Mouse (Mus musculus): ENCODE results near the gene Kcnq1. TPM values are rescaled to one million over a fixed set of nuclear protein-coding genes. Genes with fewer than 3 reads are reported as not detected.

The Kcnq1 gene
- polyA plus RNA-seq, 1 experiment from 2014 or later, result 1.0 TPM

DNA sequence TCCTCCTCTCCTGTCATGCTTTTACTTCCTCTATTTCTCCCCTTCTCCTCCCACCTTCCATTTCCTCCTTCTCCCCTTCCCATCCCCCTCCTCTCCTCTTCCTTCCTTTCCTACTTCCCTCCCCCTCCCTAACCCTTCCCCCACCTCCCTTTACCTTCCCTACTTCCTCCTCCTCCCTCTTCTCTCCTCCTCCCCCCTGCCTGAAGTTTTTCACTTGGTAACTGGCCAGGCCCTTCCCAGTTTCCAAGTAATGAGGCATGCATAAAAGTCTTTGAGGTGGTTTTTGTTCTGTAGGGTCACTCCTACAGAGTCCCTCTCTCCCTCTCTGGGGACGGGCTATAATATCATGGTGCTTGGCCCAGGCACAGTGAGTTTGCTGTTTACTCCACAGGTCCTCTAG lies 13.2 kb downstream of the Kcnq1 start:
- H3K27ac ChIP-seq, result no peak overlapping the region
- H3K36me3 ChIP-seq, result no peaks in the 10 kb centered on the region
- H3K9ac ChIP-seq, result no peak overlapping the region
- H3K4me1 ChIP-seq, result peaks cover 18% of the 10 kb centered on the region
- H3K4me2 ChIP-seq (replicated peaks), result no peak overlapping the region
- WGBS, result 45% methylated on average over 1 of the region's 1 CpGs
- no peak overlapping the region for H3K4me3 ChIP-seq
- no peak for ATAC-seq (ENCODE audit: low FRiP score)
- peaks cover 3% of the 10 kb centered on the region; the same call in 1 of the 2 replicates for H3K27me3 ChIP-seq
- 0 out of 2 replicates have a peak, but pooled peaks cover 3% of the 10 kb centered on the region for H3K9me3 ChIP-seq (replicated peaks)

DNA sequence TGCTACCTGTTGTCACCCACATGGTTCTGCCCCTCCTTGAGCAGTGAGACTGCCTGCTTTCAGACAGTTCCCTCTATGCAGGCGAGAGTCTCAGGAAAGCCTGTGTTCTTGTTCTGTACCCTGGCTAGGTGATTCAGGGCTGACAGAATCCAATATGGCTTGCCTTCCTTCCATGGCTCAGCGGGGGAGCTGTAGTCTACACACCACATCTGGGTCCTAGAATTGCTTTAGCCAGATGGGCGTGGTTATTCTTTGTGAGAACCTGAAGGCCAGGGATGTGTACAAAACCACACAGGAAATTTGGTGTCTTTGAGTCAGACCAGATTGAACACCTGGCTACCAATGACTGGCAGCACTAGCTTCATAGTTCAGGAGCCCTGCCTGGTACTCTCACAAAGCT lies 13.7 kb downstream of the Kcnq1 start:
- Histone ChIP-seq H3K27me3 (peaks cover 3% of the 10 kb centered on the region; the same call in 1 of the 2 replicates), H3K9me3 (replicated peaks) (0 out of 2 replicates have a peak, but pooled peaks cover 2% of the 10 kb centered on the region), H3K36me3 (no peaks in the 10 kb centered on the region), H3K4me1 (peaks cover 22% of the 10 kb centered on the region), H3K27ac (no peak overlapping the region), H3K4me3 (no peak overlapping the region), H3K4me2 (replicated peaks) (no peak overlapping the region), H3K9ac (no peak overlapping the region)
- no peak for ATAC-seq (ENCODE audit: low FRiP score)
- 74% methylated on average over 3 of the region's 3 CpGs for WGBS

DNA sequence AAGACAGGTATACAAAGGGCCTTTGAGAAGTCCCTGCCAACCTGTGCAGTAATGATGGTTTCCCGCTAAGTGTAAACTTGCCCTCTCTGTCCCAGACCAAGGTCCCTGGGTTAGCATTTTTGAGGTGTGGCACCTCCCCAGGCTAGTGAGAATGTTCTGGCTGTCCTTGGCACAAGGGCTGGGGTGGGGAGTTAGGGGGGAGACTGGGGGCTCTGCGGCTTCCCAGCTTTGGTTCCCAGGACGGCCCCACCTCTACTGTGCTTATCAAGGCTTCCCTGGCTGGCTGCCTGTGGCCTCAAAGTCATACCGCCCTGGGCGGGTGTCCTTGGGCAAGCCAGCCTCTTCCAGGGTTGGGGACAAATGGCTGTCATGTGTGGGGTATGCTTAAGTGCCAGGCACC lies 16.0 kb downstream of the Kcnq1 start:
- no peak overlapping the region for H3K27ac ChIP-seq

DNA sequence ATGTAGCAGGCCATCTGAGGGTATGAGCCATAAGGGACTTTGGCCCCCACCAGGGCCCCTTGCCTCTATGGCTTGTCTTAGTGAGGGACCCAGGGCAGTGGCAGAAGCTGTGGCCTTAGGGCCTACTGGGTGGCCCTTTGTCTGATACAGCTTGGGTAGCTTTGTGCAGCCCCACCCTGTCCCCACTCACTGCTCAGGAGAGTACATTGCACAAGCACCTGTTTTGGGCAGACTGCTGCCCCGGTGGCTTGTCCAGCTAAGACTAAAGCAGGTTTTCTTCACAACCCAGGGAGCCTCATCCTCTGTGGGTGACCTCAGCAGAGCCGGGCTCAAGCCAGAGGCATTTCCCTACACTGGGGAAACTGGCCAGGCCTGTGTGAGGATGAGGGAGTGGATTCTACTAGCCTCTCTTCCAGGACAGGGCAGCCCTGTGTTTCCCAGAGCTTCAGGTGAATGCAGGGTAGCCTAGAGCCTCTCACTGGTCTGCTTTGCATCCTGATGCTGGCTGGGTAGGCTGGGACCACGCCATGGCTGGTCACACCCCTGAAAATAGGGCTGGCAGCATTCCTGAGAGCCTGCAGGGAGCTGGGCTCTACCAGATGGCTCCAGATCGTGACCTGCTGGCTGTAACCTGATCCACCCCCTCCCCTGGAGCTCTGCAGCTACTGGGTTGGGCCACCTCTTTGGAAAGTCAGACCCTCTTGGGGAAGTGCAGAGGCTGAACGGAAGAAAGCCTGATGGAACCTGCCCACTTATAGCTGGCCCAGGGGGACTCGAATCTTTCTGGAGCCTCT lies 17.9 kb downstream of the Kcnq1 start:
- Histone ChIP-seq H3K4me1 (peaks cover 22% of the 10 kb centered on the region), H3K9me3 (replicated peaks) (no peaks in the 10 kb centered on the region), H3K27ac (0 out of 2 replicates have a peak overlapping the region, but pooled peaks have one; percentile 13), H3K4me2 (replicated peaks) (no peak overlapping the region), H3K9ac (no peak overlapping the region), H3K36me3 (no peaks in the 10 kb centered on the region), H3K4me3 (no peak overlapping the region), H3K27me3 (peaks cover 7% of the 10 kb centered on the region; the same call in 1 of the 2 replicates)
- 11% methylated on average over 6 of the region's 6 CpGs for WGBS
- no peak for ATAC-seq (ENCODE audit: low FRiP score)

More for the DNA sequence above, 16.0 kb downstream of the Kcnq1 start:
- Histone ChIP-seq H3K4me3 (no peak overlapping the region), H3K27me3 (peaks cover 7% of the 10 kb centered on the region; the same call in 1 of the 2 replicates), H3K9ac (no peak overlapping the region), H3K9me3 (replicated peaks) (no peaks in the 10 kb centered on the region), H3K4me2 (replicated peaks) (no peak overlapping the region), H3K36me3 (no peaks in the 10 kb centered on the region), H3K4me1 (peaks cover 22% of the 10 kb centered on the region)
- ATAC-seq (ENCODE audit: low FRiP score), result no peak
- 87% methylated on average over 5 of the region's 5 CpGs for WGBS

DNA sequence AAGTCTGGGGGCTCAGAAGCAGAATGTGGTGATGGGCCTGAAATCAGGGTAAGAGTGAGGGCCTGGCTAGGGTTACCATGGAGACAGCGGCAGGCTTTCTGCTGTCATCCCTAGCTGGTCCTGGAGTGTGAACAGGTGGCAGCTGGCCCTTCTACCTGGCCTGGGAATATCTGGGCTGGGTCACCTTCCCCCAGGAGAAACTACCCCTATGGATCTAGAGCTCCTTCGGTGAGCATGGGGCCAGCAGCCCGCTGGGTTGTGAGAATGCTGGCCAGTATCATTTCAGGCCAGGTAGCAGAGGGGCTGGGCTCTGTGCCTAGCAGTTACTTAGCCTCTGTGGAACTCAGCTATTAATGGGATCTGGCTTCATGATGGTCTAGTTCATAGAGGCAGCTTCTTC lies 18.7 kb downstream of the Kcnq1 start:
- 64% methylated on average over 3 of the region's 3 CpGs for WGBS
- H3K27ac ChIP-seq, result no peak overlapping the region

DNA sequence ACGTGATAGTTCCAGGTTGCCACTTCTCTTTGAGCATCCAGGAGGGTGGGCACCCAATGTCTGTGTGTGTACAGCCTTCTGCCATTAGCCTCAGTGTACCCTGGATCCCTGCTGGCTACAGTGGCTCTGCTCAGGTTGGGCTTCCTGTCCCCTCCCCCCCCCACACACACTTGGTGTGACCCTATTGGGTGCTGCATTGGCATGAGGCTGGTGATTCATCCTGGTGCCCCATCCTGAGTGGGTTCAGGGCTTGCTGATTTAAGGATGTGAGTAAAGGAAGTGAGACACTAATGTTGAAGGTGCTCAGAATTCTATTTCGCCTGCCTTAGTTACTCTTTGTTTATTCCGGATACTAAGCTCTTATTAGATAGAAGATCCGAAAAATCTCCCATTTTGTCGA lies 26.7 kb downstream of the Kcnq1 start:
- WGBS, result 80% methylated on average over 5 of the region's 5 CpGs
- Histone ChIP-seq H3K4me2 (replicated peaks) (no peak overlapping the region), H3K4me1 (no peaks in the 10 kb centered on the region), H3K4me3 (no peak overlapping the region), H3K9ac (no peak overlapping the region), H3K36me3 (no peaks in the 10 kb centered on the region), H3K27me3 (no peaks in the 10 kb centered on the region), H3K27ac (no peak overlapping the region), H3K9me3 (replicated peaks) (no peaks in the 10 kb centered on the region)
- no peak for ATAC-seq (ENCODE audit: low FRiP score)

More for the DNA sequence above, 18.7 kb downstream of the Kcnq1 start:
- no peak overlapping the region for H3K9ac ChIP-seq
- H3K4me2 ChIP-seq (replicated peaks), result no peak overlapping the region
- H3K4me3 ChIP-seq, result no peak overlapping the region
- H3K4me1 ChIP-seq, result peaks cover 15% of the 10 kb centered on the region
- H3K36me3 ChIP-seq, result no peaks in the 10 kb centered on the region
- no peaks in the 10 kb centered on the region for H3K9me3 ChIP-seq (replicated peaks)
- H3K27me3 ChIP-seq, result peaks cover 7% of the 10 kb centered on the region; the same call in 1 of the 2 replicates
- no peak for ATAC-seq (ENCODE audit: low FRiP score)

DNA sequence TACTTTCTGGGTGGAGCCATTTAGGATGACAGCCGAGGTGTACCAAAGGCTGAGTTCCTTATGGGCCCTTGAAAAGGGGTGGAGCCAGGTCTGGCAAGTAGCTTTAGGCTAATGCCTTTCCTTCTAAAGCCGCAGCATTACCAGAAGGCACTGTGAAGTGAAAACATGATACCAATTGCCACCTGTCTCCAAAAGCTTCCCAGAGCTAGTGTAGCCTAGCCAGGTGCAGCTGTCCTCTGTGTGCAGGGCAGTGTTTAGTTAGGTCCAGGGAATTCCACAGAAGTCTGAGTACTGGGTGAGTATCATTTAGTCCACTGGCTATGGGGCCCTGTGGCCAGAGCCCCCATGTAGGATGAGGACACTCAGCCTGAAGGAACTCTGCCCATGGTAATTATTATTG lies 30.0 kb downstream of the Kcnq1 start:
- no peak overlapping the region for H3K4me2 ChIP-seq (replicated peaks)
- no peaks in the 10 kb centered on the region for H3K9me3 ChIP-seq (replicated peaks)
- no peaks in the 10 kb centered on the region for H3K36me3 ChIP-seq
- H3K4me3 ChIP-seq, result no peak overlapping the region
- H3K27me3 ChIP-seq, result no peaks in the 10 kb centered on the region
- no peak overlapping the region for H3K27ac ChIP-seq
- WGBS, result 67% methylated on average over 2 of the region's 2 CpGs
- no peak for ATAC-seq (ENCODE audit: low FRiP score)
- no peaks in the 10 kb centered on the region for H3K4me1 ChIP-seq
- no peak overlapping the region for H3K9ac ChIP-seq

DNA sequence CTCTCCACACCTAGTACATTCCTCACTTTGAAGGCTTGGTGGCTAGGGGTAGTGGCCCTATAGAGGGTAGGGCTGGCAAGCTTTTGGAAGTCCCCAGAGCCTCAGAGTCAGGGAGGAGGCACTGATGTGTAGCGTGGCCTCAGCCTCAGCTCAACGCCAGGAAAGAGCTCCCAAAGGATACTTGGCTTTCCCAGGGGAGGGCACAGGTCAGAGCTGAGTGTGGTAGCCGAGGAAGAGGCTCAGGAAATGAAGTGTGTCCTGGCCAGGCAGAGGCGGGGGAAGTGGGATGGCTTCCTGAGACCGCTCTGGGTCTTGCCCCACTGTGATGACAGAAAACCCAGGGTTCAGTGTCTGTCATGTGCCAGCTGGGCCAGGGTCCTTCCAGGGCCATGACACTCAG lies 30.4 kb downstream of the Kcnq1 start:
- Histone ChIP-seq H3K36me3 (no peaks in the 10 kb centered on the region), H3K27me3 (no peaks in the 10 kb centered on the region), H3K9me3 (replicated peaks) (no peaks in the 10 kb centered on the region), H3K4me2 (replicated peaks) (no peak overlapping the region), H3K9ac (no peak overlapping the region), H3K4me1 (no peaks in the 10 kb centered on the region), H3K27ac (no peak overlapping the region), H3K4me3 (no peak overlapping the region)
- WGBS, result 58% methylated on average over 5 of the region's 5 CpGs
- no peak for ATAC-seq (ENCODE audit: low FRiP score)

DNA sequence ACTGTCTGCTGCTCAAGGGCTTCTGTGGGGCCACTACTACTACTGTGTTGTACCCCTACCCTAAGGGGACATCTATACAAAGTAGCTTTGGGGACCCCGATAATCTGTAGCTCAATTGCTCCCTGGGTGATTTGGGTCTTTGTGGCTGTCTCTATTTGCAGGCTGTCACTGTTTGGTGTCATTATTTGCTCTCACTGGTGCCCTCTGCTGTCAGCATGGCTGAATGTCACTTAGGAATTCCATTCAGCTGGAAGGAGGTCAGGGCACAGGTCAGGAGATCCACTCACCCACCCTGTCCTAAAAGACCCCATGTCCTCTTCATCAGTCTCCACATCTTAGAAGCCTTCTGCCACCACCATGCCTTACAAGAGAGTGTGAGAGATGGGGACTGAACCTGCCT lies 32.6 kb downstream of the Kcnq1 start:
- 36% methylated on average over 1 of the region's 1 CpGs for WGBS
- H3K4me2 ChIP-seq (replicated peaks), result no peak overlapping the region
- H3K9ac ChIP-seq, result no peak overlapping the region
- no peaks in the 10 kb centered on the region for H3K36me3 ChIP-seq
- H3K27me3 ChIP-seq, result no peaks in the 10 kb centered on the region
- H3K27ac ChIP-seq, result no peak overlapping the region
- no peaks in the 10 kb centered on the region for H3K9me3 ChIP-seq (replicated peaks)
- ATAC-seq (ENCODE audit: low FRiP score), result no peak
- H3K4me1 ChIP-seq, result no peaks in the 10 kb centered on the region
- H3K4me3 ChIP-seq, result no peak overlapping the region

DNA sequence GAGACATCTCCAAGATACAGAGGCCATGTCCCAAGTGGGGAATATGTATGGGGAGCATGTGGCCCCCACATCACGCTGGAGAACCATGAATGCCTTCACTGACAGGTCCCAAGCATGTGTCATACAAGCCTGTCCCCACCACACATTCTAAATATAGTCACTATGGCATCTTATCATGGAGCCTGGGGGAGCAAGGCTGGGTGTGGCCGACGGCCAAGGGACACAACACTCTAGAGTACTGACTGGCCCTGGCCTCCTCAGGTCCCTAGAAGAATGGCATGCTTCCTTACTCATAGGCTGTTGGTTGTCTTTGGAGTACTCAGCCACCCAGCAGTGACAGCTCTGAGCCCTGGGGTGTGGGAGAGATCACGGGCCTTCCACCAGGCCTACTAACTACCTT lies 33.8 kb downstream of the Kcnq1 start:
- H3K4me2 ChIP-seq (replicated peaks), result no peak overlapping the region
- no peaks in the 10 kb centered on the region for H3K4me1 ChIP-seq
- H3K9ac ChIP-seq, result no peak overlapping the region
- ATAC-seq (ENCODE audit: low FRiP score), result no peak
- whole genome bisulfite sequencing, result 90% methylated on average over 4 of the region's 4 CpGs
- no peak overlapping the region for H3K27ac ChIP-seq
- H3K27me3 ChIP-seq, result no peaks in the 10 kb centered on the region
- H3K4me3 ChIP-seq, result no peak overlapping the region
- no peaks in the 10 kb centered on the region for H3K9me3 ChIP-seq (replicated peaks)
- no peaks in the 10 kb centered on the region for H3K36me3 ChIP-seq

DNA sequence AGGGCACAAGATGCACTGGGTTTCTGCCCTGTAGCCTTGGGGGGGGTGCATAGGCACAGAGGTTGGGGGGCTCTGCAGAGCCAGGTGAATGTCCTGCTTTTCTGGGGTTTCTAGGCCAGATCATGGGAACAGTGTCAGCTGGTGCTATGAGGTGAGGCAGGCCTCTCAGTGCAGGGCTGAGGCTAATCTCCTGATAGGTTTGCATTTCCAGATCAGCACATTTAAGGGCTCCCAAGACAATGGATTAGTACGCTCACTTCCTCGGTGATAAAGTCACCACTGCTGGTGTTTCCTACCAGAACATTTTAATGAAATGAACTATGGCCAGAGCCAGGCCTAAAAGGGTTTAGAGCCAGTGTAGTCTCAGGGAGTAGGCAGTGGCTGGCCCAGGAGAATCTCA lies 36.5 kb downstream of the Kcnq1 start:
- no peak overlapping the region for H3K4me2 ChIP-seq (replicated peaks)
- no peaks in the 10 kb centered on the region for H3K9me3 ChIP-seq (replicated peaks)
- H3K4me3 ChIP-seq, result no peak overlapping the region
- 88% methylated on average over 2 of the region's 2 CpGs for WGBS
- no peak for ATAC-seq (ENCODE audit: low FRiP score)
- H3K27me3 ChIP-seq, result no peaks in the 10 kb centered on the region
- no peak overlapping the region for H3K9ac ChIP-seq
- H3K36me3 ChIP-seq, result no peaks in the 10 kb centered on the region
- no peaks in the 10 kb centered on the region for H3K4me1 ChIP-seq
- no peak overlapping the region for H3K27ac ChIP-seq

DNA sequence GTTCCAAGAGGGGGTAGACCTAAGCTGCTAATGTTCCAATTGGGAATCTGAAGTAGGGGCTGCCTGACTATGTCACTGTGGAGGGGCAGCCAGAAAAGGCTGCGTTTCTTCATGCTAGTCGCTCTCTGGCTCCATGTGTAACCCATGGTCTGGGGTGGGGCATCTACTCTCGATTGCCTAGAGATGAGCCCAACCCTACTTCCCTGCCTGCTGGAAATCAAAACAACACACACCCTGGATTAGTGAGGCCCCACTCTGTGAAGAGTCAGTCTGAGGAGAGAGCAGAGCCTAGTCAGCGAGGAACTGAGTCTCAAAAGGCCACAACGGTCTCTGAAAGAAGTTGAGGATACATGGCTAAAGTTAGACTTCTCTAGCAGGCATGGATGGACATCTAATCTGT lies 40.9 kb downstream of the Kcnq1 start:
- Histone ChIP-seq H3K27me3 (peaks cover 9% of the 10 kb centered on the region; the same call in 1 of the 2 replicates), H3K4me3 (no peak overlapping the region), H3K9ac (no peak overlapping the region), H3K4me1 (no peaks in the 10 kb centered on the region), H3K4me2 (replicated peaks) (no peak overlapping the region), H3K27ac (no peak overlapping the region), H3K36me3 (no peaks in the 10 kb centered on the region), H3K9me3 (replicated peaks) (no peaks in the 10 kb centered on the region)
- 84% methylated on average over 5 of the region's 5 CpGs for WGBS
- no peak for ATAC-seq (ENCODE audit: low FRiP score)

DNA sequence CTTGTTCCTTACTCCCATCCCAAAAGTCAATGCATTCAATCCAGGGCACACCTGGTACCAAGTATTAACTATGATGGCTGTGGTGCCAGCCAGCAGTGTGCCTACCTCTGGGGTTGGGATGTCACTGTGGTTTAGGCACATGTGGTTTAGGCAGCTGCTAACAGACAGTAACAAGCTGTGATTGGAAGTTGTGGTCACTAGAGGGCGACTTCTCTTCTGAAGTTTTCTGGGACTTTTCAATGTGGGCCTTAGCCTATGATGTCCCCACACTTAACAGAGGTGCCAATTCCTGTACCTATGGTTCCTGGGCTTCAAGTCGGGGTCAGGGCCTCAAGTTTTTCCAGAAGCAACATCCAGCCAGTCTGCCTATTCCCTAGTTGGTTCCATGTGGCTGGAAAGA lies 45.0 kb downstream of the Kcnq1 start:
- WGBS, result 15% methylated on average over 2 of the region's 2 CpGs
- Histone ChIP-seq H3K9ac (no peak overlapping the region), H3K27ac (no peak overlapping the region), H3K9me3 (replicated peaks) (no peaks in the 10 kb centered on the region), H3K36me3 (no peaks in the 10 kb centered on the region), H3K27me3 (peaks cover 19% of the 10 kb centered on the region), H3K4me1 (peaks cover 21% of the 10 kb centered on the region), H3K4me2 (replicated peaks) (no peak overlapping the region), H3K4me3 (no peak overlapping the region)
- ATAC-seq (ENCODE audit: low FRiP score), result no peak
